Mouse (Mus musculus) heart, embryonic 13.5 days (tissue): ENCODE measurements at regions not wholly inside any gene's neighbourhood (a gene's known extent, or its start where the extent isn't known, plus 50 kb on each side); places are given as distances from the start of the nearest gene placed in this dataset.
A peak's percentile ranks its signal among the peaks of the same experiment; 100 is the strongest.
"Not testable (repeated sequence)": the region's sequence is repeated elsewhere in the genome, so short reads cannot be mapped to it uniquely, and the experiment has no call there.

Experiments
- ATAC-seq: fragments of 200-750 bp; cut with Nextera tagmentation; 2 replicates; pipeline ENCODE4 v1.8.0; 2017; ENCODE audit warnings: moderate TSS enrichment; ENCODE audit not compliant: insufficient number of reproducible peaks, low FRiP score, low TSS enrichment; ENCODE audit errors: extremely low read depth
- H3K27ac ChIP-seq: fragments of 300-500 bp; sonication (generic); replicated peaks from 2 replicates; pipeline ENCODE4 v1.5.1; 2015; ENCODE audit warnings: moderate library complexity, mild to moderate bottlenecking, inconsistent platforms
- H3K27me3 ChIP-seq: fragments of 300-500 bp; sonication (generic); replicated peaks from 2 replicates; pipeline ENCODE4 v1.6.1; 2015; ENCODE audit warnings: mild to moderate bottlenecking, inconsistent platforms
- H3K36me3 ChIP-seq: fragments of 300-500 bp; sonication (generic); 2 replicates; pipeline ENCODE4 v1.6.1; 2015; ENCODE audit warnings: mild to moderate bottlenecking, inconsistent platforms
- H3K4me1 ChIP-seq: fragments of 300-500 bp; sonication (generic); 2 replicates; pipeline ENCODE4 v1.6.1; 2015; ENCODE audit warnings: inconsistent platforms
- H3K4me2 ChIP-seq: fragments of 300-500 bp; sonication (generic); 2 replicates; pipeline ENCODE4 v1.6.1; 2015; ENCODE audit warnings: inconsistent platforms, mild to moderate bottlenecking, moderate library complexity
- H3K4me3 ChIP-seq: fragments of 300-500 bp; sonication (generic); 2 replicates; pipeline ENCODE4 v1.5.1; 2015; ENCODE audit warnings: moderate library complexity, mild to moderate bottlenecking, inconsistent platforms
- H3K9ac ChIP-seq: fragments of 300-500 bp; sonication (generic); 2 replicates; pipeline ENCODE4 v1.6.1; 2015; ENCODE audit warnings: inconsistent platforms, mild to moderate bottlenecking, moderate library complexity
- H3K9me3 ChIP-seq: fragments of 300-500 bp; sonication (generic); 2 replicates; pipeline ENCODE4 v1.6.1; 2016; ENCODE audit warnings: inconsistent platforms
- WGBS: fragments of 180-500 bp; shearing (Covaris S2); methylation state at CpG from one replicate; pipeline ENCODE4 v1.1.7; 2015; ENCODE audit warnings: mixed read lengths; 5-methylcytosine and 5-hydroxymethylcytosine counted together

DNA sequence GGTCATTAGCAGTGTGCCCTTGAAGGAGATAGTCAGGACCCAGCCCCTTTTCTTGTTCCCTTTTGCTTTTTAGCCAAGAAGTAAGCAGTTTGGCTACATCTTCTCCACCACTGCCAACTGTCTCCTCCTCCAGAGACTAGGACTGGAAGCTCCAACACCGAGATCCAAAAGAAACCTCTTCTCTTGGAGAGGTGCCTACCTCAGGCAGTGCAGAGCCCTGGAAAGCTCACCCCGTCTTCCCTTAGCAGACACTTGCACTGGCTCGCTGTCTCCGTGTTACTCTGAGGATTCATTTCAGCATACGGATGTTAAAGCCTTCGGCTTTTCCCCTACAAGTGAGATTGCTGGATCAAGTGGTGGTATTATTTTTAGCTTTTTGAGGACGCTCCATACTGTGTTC is 331.0 kb downstream of the Rapgef2 start:
- no peaks in the 10 kb centered on the region for H3K36me3 ChIP-seq
- no peaks in the 10 kb centered on the region for H3K9me3 ChIP-seq
- no peak overlapping the region for H3K4me2 ChIP-seq
- no peak overlapping the region for H3K4me3 ChIP-seq
- no peaks in the 10 kb centered on the region for H3K27me3 ChIP-seq
- H3K4me1 ChIP-seq = 0 out of 2 replicates have a peak, but pooled peaks cover 3% of the 10 kb centered on the region
- no peak for ATAC-seq
- 49% methylated on average over 7 of the region's 7 CpGs for WGBS
- H3K9ac ChIP-seq = no peak overlapping the region
- no peak overlapping the region for H3K27ac ChIP-seq

GRCm38 (mm10) chr3:78949385-78949784 is 336.9 kb downstream of the Rapgef2 start:
- not testable (repeated sequence) for H3K27ac ChIP-seq, H3K9ac ChIP-seq, H3K36me3 ChIP-seq, ATAC-seq, H3K4me1 ChIP-seq, H3K4me2 ChIP-seq, H3K27me3 ChIP-seq, H3K9me3 ChIP-seq, H3K4me3 ChIP-seq
- 63% methylated on average over 6 of the region's 7 CpGs for WGBS

DNA sequence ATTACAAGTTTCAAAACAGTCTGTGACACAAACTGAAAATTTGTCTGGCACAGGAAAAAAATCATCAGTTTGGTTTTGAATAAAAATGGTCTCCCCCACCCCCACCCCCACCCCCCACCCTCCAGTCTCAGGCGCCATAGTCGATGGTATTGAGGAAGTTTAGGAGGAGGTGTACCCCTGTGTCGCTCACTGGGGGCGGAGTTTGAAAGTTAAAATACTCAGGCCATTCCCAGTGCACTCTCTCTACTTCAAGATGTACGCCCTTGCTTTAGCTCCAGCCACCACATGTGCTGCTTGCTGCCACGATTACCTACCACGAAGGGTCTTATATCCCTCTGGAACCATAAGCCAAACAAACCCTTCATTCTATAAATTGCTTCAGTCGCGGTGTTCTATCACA is 337.6 kb downstream of the Rapgef2 start:
- Histone ChIP-seq H3K4me3 (no peak overlapping the region), H3K27me3 (no peaks in the 10 kb centered on the region), H3K36me3 (no peaks in the 10 kb centered on the region), H3K9ac (no peak overlapping the region), H3K4me2 (no peak overlapping the region), H3K9me3 (no peaks in the 10 kb centered on the region), H3K4me1 (0 out of 2 replicates have a peak, but pooled peaks cover 2% of the 10 kb centered on the region), H3K27ac (no peak overlapping the region)
- no peak for ATAC-seq
- WGBS = 81% methylated on average over 9 of the region's 9 CpGs

DNA sequence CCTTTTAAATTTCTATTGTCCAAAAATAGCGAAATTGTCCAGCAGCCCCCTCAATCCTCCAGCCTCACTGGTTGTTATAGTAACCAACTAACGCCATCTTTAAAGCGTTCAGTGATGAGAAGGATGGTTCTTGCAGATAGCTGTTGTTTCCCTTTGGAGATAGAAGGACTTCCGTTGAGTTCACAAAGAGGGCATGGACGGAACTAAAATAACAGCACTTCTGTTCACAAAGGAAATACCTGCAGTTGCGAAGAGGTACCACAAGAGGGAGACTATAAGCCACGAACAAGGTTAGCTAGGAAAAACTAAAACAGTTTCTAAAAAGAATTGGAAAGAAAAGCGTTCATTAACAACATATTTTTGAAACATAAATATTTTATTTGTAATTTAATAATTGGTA is 338.1 kb downstream of the Rapgef2 start:
- H3K36me3 ChIP-seq = no peaks in the 10 kb centered on the region
- 0 out of 2 replicates have a peak, but pooled peaks cover 2% of the 10 kb centered on the region for H3K4me1 ChIP-seq
- H3K9ac ChIP-seq = no peak overlapping the region
- no peak overlapping the region for H3K27ac ChIP-seq
- H3K4me2 ChIP-seq = 0 out of 2 replicates have a peak overlapping the region, but pooled peaks have one; percentile 43
- H3K27me3 ChIP-seq = no peaks in the 10 kb centered on the region
- 21% methylated on average over 8 of the region's 8 CpGs for WGBS
- no peak overlapping the region for H3K4me3 ChIP-seq
- H3K9me3 ChIP-seq = no peaks in the 10 kb centered on the region
- ATAC-seq = no peak

GRCm38 (mm10) chr3:78947183-78947582 is 339.1 kb downstream of the Rapgef2 start:
- no peaks in the 10 kb centered on the region for H3K9me3 ChIP-seq
- H3K4me3 ChIP-seq = no peak overlapping the region
- no peak overlapping the region for H3K27ac ChIP-seq
- no peak overlapping the region for H3K4me2 ChIP-seq
- H3K9ac ChIP-seq = no peak overlapping the region
- H3K4me1 ChIP-seq = 0 out of 2 replicates have a peak, but pooled peaks cover 2% of the 10 kb centered on the region
- no peak for ATAC-seq
- no peaks in the 10 kb centered on the region for H3K27me3 ChIP-seq
- no peaks in the 10 kb centered on the region for H3K36me3 ChIP-seq
- 80% methylated on average over 9 of the region's 9 CpGs for WGBS

DNA sequence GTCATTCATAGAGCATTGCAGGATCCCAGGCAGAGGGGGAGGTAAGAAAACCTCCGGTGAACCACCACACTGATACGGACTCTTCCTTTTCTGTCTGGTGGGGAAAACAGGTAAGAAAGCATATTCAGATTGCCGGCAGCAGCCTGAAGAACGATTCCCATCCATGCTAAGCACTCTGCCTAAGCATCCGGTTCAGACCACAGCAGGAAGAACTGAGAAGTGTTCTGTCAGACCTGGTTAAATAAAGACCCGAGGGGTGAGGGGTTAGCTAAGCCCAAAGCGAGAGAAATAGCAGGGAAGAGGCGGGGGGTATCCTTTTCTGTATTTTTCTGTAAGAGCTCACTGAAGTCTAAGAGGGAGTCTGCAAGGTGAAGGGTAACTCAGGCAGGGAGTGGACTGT is 342.1 kb downstream of the Rapgef2 start:
- 75% methylated on average over 8 of the region's 8 CpGs for WGBS
- no peak overlapping the region for H3K27ac ChIP-seq
- H3K27me3 ChIP-seq = no peaks in the 10 kb centered on the region
- 0 out of 2 replicates have a peak, but pooled peaks cover 2% of the 10 kb centered on the region for H3K4me1 ChIP-seq
- H3K4me3 ChIP-seq = no peak overlapping the region
- H3K9ac ChIP-seq = no peak overlapping the region
- no peak overlapping the region for H3K4me2 ChIP-seq
- no peaks in the 10 kb centered on the region for H3K9me3 ChIP-seq
- no peak for ATAC-seq
- no peaks in the 10 kb centered on the region for H3K36me3 ChIP-seq

- Histone ChIP-seq H3K27me3 (no peaks in the 10 kb centered on the region), H3K36me3 (no peaks in the 10 kb centered on the region), H3K4me1 (no peaks in the 10 kb centered on the region), H3K27ac (no peak overlapping the region), H3K4me2 (no peak overlapping the region), H3K9me3 (no peaks in the 10 kb centered on the region), H3K4me3 (no peak overlapping the region), H3K9ac (no peak overlapping the region)
- 71% methylated on average over 3 of the region's 3 CpGs for WGBS
- ATAC-seq = no peak
Observed at GRCm38 (mm10) chr3:78932975-78933374, 353.3 kb downstream of the Rapgef2 start.

DNA sequence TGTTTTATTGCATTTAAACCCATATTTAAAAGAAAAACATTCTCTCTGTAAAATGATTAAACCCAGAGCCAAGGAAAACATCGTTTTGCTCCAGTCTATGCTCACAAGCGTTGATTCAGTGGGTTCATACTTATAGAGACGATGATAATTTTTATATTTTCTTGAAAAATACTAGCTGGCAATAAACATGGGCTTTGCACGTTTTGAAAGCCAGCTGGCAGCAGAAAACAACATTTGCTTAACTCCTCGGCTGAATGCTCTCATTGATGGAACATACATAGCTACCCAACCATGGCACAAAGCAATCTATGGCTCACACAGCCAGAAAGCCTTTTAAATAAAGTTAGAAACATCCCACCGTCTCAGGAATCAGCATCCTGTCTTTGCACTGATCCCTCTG is 366.5 kb downstream of the Rapgef2 start:
- Histone ChIP-seq H3K4me3 (no peak overlapping the region), H3K9ac (no peak overlapping the region), H3K4me1 (0 out of 2 replicates have a peak, but pooled peaks cover 3% of the 10 kb centered on the region), H3K36me3 (no peaks in the 10 kb centered on the region), H3K27me3 (no peaks in the 10 kb centered on the region), H3K27ac (no peak overlapping the region), H3K4me2 (peak overlapping the region; percentile 71; the same call in 1 of the 2 replicates), H3K9me3 (no peaks in the 10 kb centered on the region)
- WGBS = 48% methylated on average over 6 of the region's 6 CpGs
- no peak for ATAC-seq

DNA sequence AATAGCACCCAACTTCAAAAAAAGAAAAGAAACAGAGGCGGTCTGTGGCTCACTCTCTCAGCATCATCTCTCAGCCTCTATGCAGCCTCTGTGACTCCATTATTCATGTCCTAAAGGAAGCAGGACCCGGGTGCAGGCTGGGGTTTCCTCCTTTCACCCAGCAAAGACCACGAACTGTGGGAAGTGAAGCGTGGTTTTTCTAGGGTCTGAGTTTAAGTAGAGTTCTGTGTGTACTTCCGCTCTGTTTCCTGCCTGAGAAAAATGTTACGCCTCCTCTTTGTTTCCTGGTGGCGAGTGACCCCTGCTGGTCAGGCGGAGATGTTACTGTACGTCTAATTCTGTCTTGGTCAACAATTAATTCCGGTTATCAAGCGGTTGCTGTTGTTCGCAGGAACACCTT is 366.9 kb downstream of the Rapgef2 start:
- 17% methylated on average over 12 of the region's 12 CpGs for WGBS
- Histone ChIP-seq H3K4me1 (0 out of 2 replicates have a peak, but pooled peaks cover 3% of the 10 kb centered on the region), H3K27me3 (no peaks in the 10 kb centered on the region), H3K4me2 (peak overlapping the region; percentile 71), H3K9ac (peak overlapping the region; percentile 72), H3K9me3 (no peaks in the 10 kb centered on the region), H3K36me3 (no peaks in the 10 kb centered on the region), H3K27ac (no peak overlapping the region), H3K4me3 (peak overlapping the region; percentile 42)
- ATAC-seq = no peak

- no peaks in the 10 kb centered on the region for H3K9me3 ChIP-seq
- 70% methylated on average over 1 of the region's 1 CpGs for WGBS
- no peaks in the 10 kb centered on the region for H3K4me1 ChIP-seq
- H3K27ac ChIP-seq = no peak overlapping the region
- H3K4me3 ChIP-seq = no peak overlapping the region
- no peak for ATAC-seq
- H3K27me3 ChIP-seq = no peaks in the 10 kb centered on the region
- no peak overlapping the region for H3K9ac ChIP-seq
- H3K4me2 ChIP-seq = no peak overlapping the region
- H3K36me3 ChIP-seq = no peaks in the 10 kb centered on the region
Observed at GRCm38 (mm10) chr3:78908196-78908844, 378.0 kb downstream of the Rapgef2 start.

DNA sequence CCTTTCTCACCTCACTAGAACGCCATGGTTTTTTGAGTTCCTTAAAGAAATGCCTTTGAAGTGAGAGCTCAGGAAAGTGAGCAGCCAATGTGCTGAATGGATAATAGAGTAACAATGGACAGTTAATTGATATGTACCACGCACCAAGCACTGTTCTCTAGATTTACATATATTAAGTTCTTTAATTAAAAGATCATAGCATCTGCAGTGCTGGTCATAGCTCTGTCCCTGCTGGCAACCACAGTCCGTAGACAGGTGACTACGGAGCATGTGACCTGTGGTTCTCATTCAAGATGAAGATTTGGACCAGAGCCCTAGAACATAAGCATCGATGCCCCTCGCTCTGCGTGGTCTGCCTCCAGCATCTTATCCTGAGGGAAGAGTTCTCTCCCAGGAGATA is 378.5 kb downstream of the Rapgef2 start:
- Histone ChIP-seq H3K9ac (no peak overlapping the region), H3K4me3 (no peak overlapping the region), H3K4me1 (no peaks in the 10 kb centered on the region), H3K4me2 (no peak overlapping the region), H3K27ac (no peak overlapping the region), H3K27me3 (no peaks in the 10 kb centered on the region), H3K9me3 (no peaks in the 10 kb centered on the region), H3K36me3 (no peaks in the 10 kb centered on the region)
- 79% methylated on average over 7 of the region's 7 CpGs for WGBS
- no peak for ATAC-seq

GRCm38 (mm10) chr3:78901838-78902484 is 384.4 kb downstream of the Rapgef2 start:
- ATAC-seq = no peak

More at GRCm38 (mm10) chr3:78901838-78902484, 384.4 kb downstream of the Rapgef2 start:
- 34% methylated on average over 4 of the region's 4 CpGs for WGBS
- no peaks in the 10 kb centered on the region for H3K9me3 ChIP-seq
- no peaks in the 10 kb centered on the region for H3K27me3 ChIP-seq
- peaks cover 27% of the 10 kb centered on the region for H3K4me1 ChIP-seq
- H3K4me3 ChIP-seq = peak overlapping the region; percentile 36
- H3K4me2 ChIP-seq = peak overlapping the region; percentile 62
- H3K36me3 ChIP-seq = no peaks in the 10 kb centered on the region
- peak overlapping the region; percentile 43 for H3K27ac ChIP-seq
- H3K9ac ChIP-seq = no peak overlapping the region
